In genomic region chr12:8889117-8889665, GRCm38 (mm10) we compare ENCODE assay signal across 9 mouse cellular contexts. TPM values are rescaled to one million over a fixed set of nuclear protein-coding genes. Genes with fewer than 3 reads are reported as not detected.
DNase-seq lines count a peak whose midpoint lies in the region; ATAC-seq and TF ChIP-seq lines count a peak whose summit lies in the region.
"Had no signal": no experiment of that assay in that cellular context is flagged by ENCODE, and none has a peak within 500 bp of the region (broad histone marks: within the 10 kb centered on the region; RNA-seq: fewer than 3 reads in every experiment).

No protein-coding gene starts in this region.

- no peaks in the 10 kb centered on the region for H3K9me3 ChIP-seq in midbrain, embryonic 10.5 days (replicated peaks)
- no peaks in the 10 kb centered on the region for H3K9me3 ChIP-seq in midbrain, embryonic 15.5 days
- no peaks in the 10 kb centered on the region for H3K9me3 ChIP-seq in forebrain, embryonic 13.5 days (replicated peaks)
- no peaks in the 10 kb centered on the region for H3K9me3 ChIP-seq in hindbrain, postnatal 0 days (ENCODE audit: low read length)
- H3K9me3 ChIP-seq in stomach, postnatal 0 days (ENCODE audit: control insufficient read depth, low read length): no peaks in the 10 kb centered on the region
- H3K9me3 ChIP-seq: embryonic facial prominence, embryonic 15.5 days had no signal

- H3K4me3 ChIP-seq in midbrain, embryonic 10.5 days: no peak overlapping the region
- H3K4me3 ChIP-seq in midbrain, embryonic 15.5 days: no peak overlapping the region
- H3K4me3 ChIP-seq in forebrain, embryonic 13.5 days: no peak overlapping the region
- no peak overlapping the region for H3K4me3 ChIP-seq in hindbrain, postnatal 0 days (ENCODE audit: low read length)
- H3K4me3 ChIP-seq in stomach, postnatal 0 days (ENCODE audit: low read depth, low read length): no peak overlapping the region
- H3K4me3 ChIP-seq: embryonic facial prominence, embryonic 15.5 days had no signal

- no peak for ATAC-seq in midbrain, embryonic 15.5 days (replicated peaks)
- 0 out of 2 replicates have a peak, but pooled peaks have one; percentile 50 for ATAC-seq in forebrain, embryonic 13.5 days
- no peak for ATAC-seq in hindbrain, postnatal 0 days
- ATAC-seq in stomach, postnatal 0 days (ENCODE audit: low FRiP score, low TSS enrichment): peak; percentile 3; the same call in 1 of the 2 replicates

- H3K9ac ChIP-seq in midbrain, embryonic 15.5 days: no peak overlapping the region
- H3K9ac ChIP-seq in forebrain, embryonic 13.5 days: no peak overlapping the region
- H3K9ac ChIP-seq in hindbrain, postnatal 0 days (replicated peaks; ENCODE audit: low read length): no peak overlapping the region
- no peak overlapping the region for H3K9ac ChIP-seq in stomach, postnatal 0 days (ENCODE audit: low read length)
- H3K9ac ChIP-seq: embryonic facial prominence, embryonic 15.5 days had no signal

- TF ChIP-seq CTCF in brain, embryonic 14.5 days (IDR thresholded peaks at IDR 0.05; ENCODE audit: borderline replicate concordance, extremely low read depth, insufficient read depth, insufficient read length): peak; percentile 74; the same call in 1 of the 2 replicates
- TF ChIP-seq CTCF in hindbrain, postnatal 0 days (IDR thresholded peaks at IDR 0.05; ENCODE audit: low read depth): peak; percentile 89
- TF ChIP-seq CTCF in stomach, postnatal 0 days (IDR thresholded peaks at IDR 0.05; ENCODE audit: low read depth): peak; percentile 98

- intact Hi-C loops in left cerebral cortex, postnatal 36 days (cut with DNase I): loop anchor here (1.0 kb wide), 1 partner anchor 113 kb away; no protein-coding TSS in a partner anchor

- 25% methylated on average over 10 of the region's 10 CpGs for WGBS in midbrain, embryonic 10.5 days
- WGBS in midbrain, embryonic 15.5 days: 21% methylated on average over 10 of the region's 10 CpGs
- 24% methylated on average over 10 of the region's 10 CpGs for WGBS in forebrain, embryonic 13.5 days
- 23% methylated on average over 10 of the region's 10 CpGs for WGBS in hindbrain, postnatal 0 days
- 16% methylated on average over 10 of the region's 10 CpGs for WGBS in stomach, postnatal 0 days

- no peak for TF ChIP-seq POLR2A in brain, embryonic 14.5 days (IDR thresholded peaks at IDR 0.05; ENCODE audit: borderline replicate concordance, extremely low read depth, insufficient read depth, insufficient read length, poor library complexity, severe bottlenecking)

- H3K4me1 ChIP-seq in midbrain, embryonic 10.5 days: peaks cover 31% of the 10 kb centered on the region
- H3K4me1 ChIP-seq in midbrain, embryonic 15.5 days: peaks cover 10% of the 10 kb centered on the region
- H3K4me1 ChIP-seq in forebrain, embryonic 13.5 days: peaks cover 14% of the 10 kb centered on the region
- peaks cover 9% of the 10 kb centered on the region for H3K4me1 ChIP-seq in hindbrain, postnatal 0 days (ENCODE audit: insufficient read depth, low read length)
- H3K4me1 ChIP-seq in stomach, postnatal 0 days (replicated peaks; ENCODE audit: control insufficient read depth, insufficient read depth): no peaks in the 10 kb centered on the region; the same call in 1 of the 2 replicates

- no peak for TF ChIP-seq EP300 in stomach, postnatal 0 days (optimal IDR thresholded peaks at IDR 0.05)

- H3K36me3 ChIP-seq in midbrain, embryonic 10.5 days: no peaks in the 10 kb centered on the region
- no peaks in the 10 kb centered on the region for H3K36me3 ChIP-seq in midbrain, embryonic 15.5 days (replicated peaks)
- no peaks in the 10 kb centered on the region for H3K36me3 ChIP-seq in forebrain, embryonic 13.5 days (ENCODE audit: poor library complexity, severe bottlenecking)
- H3K36me3 ChIP-seq in hindbrain, postnatal 0 days (ENCODE audit: insufficient read depth, low read length): no peaks in the 10 kb centered on the region
- H3K36me3 ChIP-seq in stomach, postnatal 0 days (ENCODE audit: control insufficient read depth, insufficient read depth, low read length): no peaks in the 10 kb centered on the region
- H3K36me3 ChIP-seq: embryonic facial prominence, embryonic 15.5 days had no signal

- peaks cover 8% of the 10 kb centered on the region; the same call in 1 of the 2 replicates for H3K27me3 ChIP-seq in midbrain, embryonic 10.5 days (ENCODE audit: low read depth, poor library complexity, severe bottlenecking)
- H3K27me3 ChIP-seq in midbrain, embryonic 15.5 days (replicated peaks): no peaks in the 10 kb centered on the region
- no peaks in the 10 kb centered on the region for H3K27me3 ChIP-seq in forebrain, embryonic 13.5 days
- no peaks in the 10 kb centered on the region for H3K27me3 ChIP-seq in hindbrain, postnatal 0 days (ENCODE audit: insufficient read depth, low read length)
- H3K27me3 ChIP-seq in stomach, postnatal 0 days (ENCODE audit: control insufficient read depth, insufficient read depth, low read length): no peaks in the 10 kb centered on the region
- H3K27me3 ChIP-seq: embryonic facial prominence, embryonic 15.5 days had no signal

- no peak overlapping the region for H3K4me2 ChIP-seq in midbrain, embryonic 15.5 days
- no peak overlapping the region for H3K4me2 ChIP-seq in forebrain, embryonic 13.5 days
- no peak overlapping the region for H3K4me2 ChIP-seq in hindbrain, postnatal 0 days (ENCODE audit: low read depth, low read length)
- no peak overlapping the region for H3K4me2 ChIP-seq in stomach, postnatal 0 days (replicated peaks; ENCODE audit: low read depth)
- H3K4me2 ChIP-seq: embryonic facial prominence, embryonic 15.5 days had no signal

- no peak overlapping the region for H3K27ac ChIP-seq in midbrain, embryonic 10.5 days (replicated peaks)
- H3K27ac ChIP-seq in midbrain, embryonic 15.5 days: no peak overlapping the region
- H3K27ac ChIP-seq in forebrain, embryonic 13.5 days: no peak overlapping the region
- no peak overlapping the region for H3K27ac ChIP-seq in hindbrain, postnatal 0 days
- no peak overlapping the region for H3K27ac ChIP-seq in stomach, postnatal 0 days (replicated peaks)
- H3K27ac ChIP-seq: embryonic facial prominence, embryonic 15.5 days had no signal

- peak; percentile 59 for DNase-seq in midbrain, embryonic 10.5 days (ENCODE audit: low spot score)
- peak; percentile 81 for DNase-seq in brain, embryonic 14.5 days (ENCODE audit: low read depth)
- peak; percentile 80 for DNase-seq in hindbrain, postnatal 0 days (ENCODE audit: low spot score)
- peak; percentile 51 to 67 for DNase-seq in left cerebral cortex, postnatal 36 days (ENCODE audit: low spot score in 2 of 2)
- peak; percentile 80 for DNase-seq in naive thymus-derived CD4-positive, alpha-beta T cell, adult 2 months (ENCODE audit: low read depth)
- peak; percentile 76 for DNase-seq in stomach, postnatal 0 days (ENCODE audit: low spot score)

RNA-seq across cellular contexts. Expression of gene Laptm4a, which starts 32.3 kb away (rescaled TPM):
- polyA plus RNA-seq in midbrain, embryonic 10.5 days (2016; fragmentation: Nextera tagmentation; extraction: Ambion mirVana): 144 and 174 TPM in 2 replicates
- 171 and 181 TPM in 2 replicates for polyA plus RNA-seq in midbrain, embryonic 15.5 days (2015; fragmentation: Nextera tagmentation; extraction: Ambion mirVana)
- 253 and 322 TPM in 2 replicates for polyA plus RNA-seq in brain, embryonic 14.5 days (2012; rRNA removed)
- polyA plus RNA-seq in forebrain, embryonic 13.5 days (2015; fragmentation: Nextera tagmentation; extraction: Ambion mirVana): 243 and 246 TPM in 2 replicates
- total RNA-seq in hindbrain, postnatal 0 days (2014; rRNA removed): 185 and 196 TPM in 2 replicates
- 289 and 299 TPM in 2 replicates for polyA plus RNA-seq in hindbrain, postnatal 0 days (2015; fragmentation: Nextera tagmentation; extraction: Ambion mirVana)
- 100 to 1,000 TPM; 169 to 179 TPM for total RNA-seq in left cerebral cortex, postnatal 36 days (2021)
- 299 and 327 TPM in 2 replicates for polyA plus RNA-seq in stomach, postnatal 0 days (2015; fragmentation: Nextera tagmentation; extraction: Ambion mirVana)

RNA-seq across cellular contexts. Expression of gene Matn3, which starts 58.5 kb away (rescaled TPM):
- 2.7 and 4.7 TPM in 2 replicates for polyA plus RNA-seq in midbrain, embryonic 10.5 days (2016; fragmentation: Nextera tagmentation; extraction: Ambion mirVana)
- 0.19 TPM in 1 of 2 replicates, not detected in the other for polyA plus RNA-seq in midbrain, embryonic 15.5 days (2015; fragmentation: Nextera tagmentation; extraction: Ambion mirVana)
- 0.16 and 0.26 TPM in 2 replicates for polyA plus RNA-seq in brain, embryonic 14.5 days (2012; rRNA removed)
- polyA plus RNA-seq in forebrain, embryonic 13.5 days (2015; fragmentation: Nextera tagmentation; extraction: Ambion mirVana): 0.09 and 0.25 TPM in 2 replicates
- total RNA-seq in hindbrain, postnatal 0 days (2014; rRNA removed): 0.04 and 0.31 TPM in 2 replicates
- polyA plus RNA-seq in hindbrain, postnatal 0 days (2015; fragmentation: Nextera tagmentation; extraction: Ambion mirVana): 0.08 and 0.10 TPM in 2 replicates
- total RNA-seq in left cerebral cortex, postnatal 36 days (2021): not detected
- 0.18 and 0.27 TPM in 2 replicates for polyA plus RNA-seq in stomach, postnatal 0 days (2015; fragmentation: Nextera tagmentation; extraction: Ambion mirVana)

Comparison
In these comparisons a context has a peak if more than half of its experiments do, and no peak if none do; other contexts are left out.
1. ATAC-seq: peak in forebrain, embryonic 13.5 days (single experiment) and stomach, postnatal 0 days (single experiment); none in midbrain, embryonic 15.5 days (single experiment) and hindbrain, postnatal 0 days (single experiment).
2. Peak in every context shown above with its lines, with median percentiles within 50 percentile points of each other: DNase-seq and CTCF ChIP-seq.